Mouse (Mus musculus) thymus, adult 2 months (tissue): ENCODE measurements at regions not wholly inside any gene's neighbourhood (a gene's known extent, or its start where the extent isn't known, plus 50 kb on each side); places are given as distances from the start of the nearest gene placed in this dataset.

Experiments
- CTCF ChIP-seq: fragments of 200-500 bp; IDR thresholded peaks from 2 replicates; pipeline ENCODE4 v1.5.1; 2012; ENCODE audit warnings: mild to moderate bottlenecking, control low read depth, low read length, moderate library complexity, borderline replicate concordance; ENCODE audit not compliant: control insufficient read depth, poor library complexity, insufficient read depth; ENCODE audit errors: extremely low read depth
- POLR2A ChIP-seq: fragments of 200-500 bp; IDR thresholded peaks from 2 replicates; pipeline ENCODE4 v1.6.1; 2012; ENCODE audit warnings: mild to moderate bottlenecking, low read length, control low read depth, moderate library complexity; ENCODE audit not compliant: control insufficient read depth, poor library complexity, insufficient read depth; ENCODE audit errors: extremely low read depth

GRCm38 (mm10) chr17:75812163-75812562 lies 260.4 kb upstream of the Fam98a start:
- TF ChIP-seq CTCF (no peak), POLR2A (no peak)
